Mouse (Mus musculus): ENCODE measurements around the gene Pglyrp2. TPM values are rescaled to one million over a fixed set of nuclear protein-coding genes. Genes with fewer than 3 reads are reported as not detected.

Gene Pglyrp2
- polyA plus RNA-seq, 1 experiment from 2014 or later: 1.8 TPM

DNA sequence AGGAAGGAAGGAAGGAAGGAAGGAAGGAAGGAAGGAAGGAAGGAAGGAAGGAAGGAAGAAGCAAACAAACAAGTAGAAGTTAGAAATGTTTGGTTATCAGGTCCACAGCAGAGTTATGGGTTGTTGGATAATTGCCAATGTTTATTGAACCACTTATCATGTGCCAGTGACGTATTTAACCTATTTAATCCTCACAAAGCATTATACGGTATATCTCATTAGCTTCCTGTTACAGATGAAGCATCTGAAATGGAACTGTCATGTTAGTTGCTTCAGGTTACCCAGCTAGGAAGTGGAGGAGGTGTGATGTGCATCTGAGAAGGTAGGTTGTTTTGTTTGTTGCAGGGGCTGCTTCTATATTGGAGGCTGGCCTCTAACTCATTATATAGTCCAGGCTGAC lies 4.0 kb downstream of the Pglyrp2 start:
- Histone ChIP-seq H3K4me2 (no peak overlapping the region), H3K27me3 (replicated peaks; ENCODE audit: control insufficient read depth, insufficient read depth, low read length) (peaks cover 8% of the 10 kb centered on the region), H3K36me3 (ENCODE audit: control insufficient read depth, insufficient read depth, low read length) (no peaks in the 10 kb centered on the region), H3K4me1 (replicated peaks; ENCODE audit: control insufficient read depth, insufficient read depth, low read length) (peaks cover 3% of the 10 kb centered on the region; the same call in 1 of the 2 replicates), H3K9me3 (ENCODE audit: control insufficient read depth, low read length) (no peaks in the 10 kb centered on the region), H3K27ac (ENCODE audit: low read depth, low read length) (no peak overlapping the region), H3K9ac (ENCODE audit: low read depth, low read length) (no peak overlapping the region), H3K4me3 (ENCODE audit: low read depth, low read length) (no peak overlapping the region)
- DNase-seq (ENCODE audit: low spot score) (no peak), ATAC-seq (replicated peaks; ENCODE audit: low FRiP score) (no peak)
- 55% methylated on average over 2 of the region's 2 CpGs for WGBS

- ATAC-seq (replicated peaks; ENCODE audit: low FRiP score): no peak
- WGBS: 91% methylated on average over 14 of the region's 14 CpGs
- H3K9ac ChIP-seq (ENCODE audit: low read depth, low read length): no peak overlapping the region
Measured at GRCm38 (mm10) chr17:32416771-32417170, 7.2 kb downstream of the Pglyrp2 start.

DNA sequence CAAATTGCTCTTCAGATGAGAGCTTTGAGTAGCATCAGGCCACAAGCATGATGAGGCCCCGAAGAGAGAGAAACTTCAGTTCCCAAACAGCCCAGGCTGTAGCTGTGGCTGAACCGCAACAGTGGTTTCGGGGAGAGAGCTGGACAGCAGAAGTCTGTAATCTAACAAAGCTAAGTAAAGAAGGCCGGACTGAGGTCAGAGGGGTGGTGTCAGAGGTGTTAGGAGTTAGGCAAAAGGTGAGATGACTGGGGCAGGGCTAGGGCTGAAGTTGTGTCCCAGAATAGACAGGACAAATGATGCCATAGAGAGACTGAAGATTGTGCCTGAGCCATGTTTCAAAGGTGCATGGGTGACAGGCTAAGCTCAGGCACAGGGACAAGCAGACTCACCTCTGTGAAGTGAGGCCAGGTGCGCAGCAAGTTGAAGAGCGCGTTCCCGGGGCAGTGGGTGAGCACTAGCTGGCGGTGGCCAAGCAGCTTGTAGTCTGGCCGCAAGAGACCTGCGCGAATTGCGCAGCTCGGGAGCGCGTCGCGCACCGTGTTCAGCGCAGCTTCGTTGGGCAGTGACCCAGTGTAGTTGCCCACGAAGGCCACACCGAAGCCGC lies 8.4 kb downstream of the Pglyrp2 start:
- peaks cover 9% of the 10 kb centered on the region for H3K27me3 ChIP-seq (replicated peaks; ENCODE audit: control insufficient read depth, insufficient read depth, low read length)
- H3K9me3 ChIP-seq (ENCODE audit: control insufficient read depth, low read length): no peaks in the 10 kb centered on the region
- no peak overlapping the region for H3K4me3 ChIP-seq (ENCODE audit: low read depth, low read length)
- H3K27ac ChIP-seq (ENCODE audit: low read depth, low read length): no peak overlapping the region
- H3K4me1 ChIP-seq (replicated peaks; ENCODE audit: control insufficient read depth, insufficient read depth, low read length): no peaks in the 10 kb centered on the region
- 46% methylated on average over 24 of the region's 24 CpGs for WGBS
- H3K9ac ChIP-seq (ENCODE audit: low read depth, low read length): no peak overlapping the region
- no peaks in the 10 kb centered on the region for H3K36me3 ChIP-seq (ENCODE audit: control insufficient read depth, insufficient read depth, low read length)
- DNase-seq (ENCODE audit: low spot score) (no peak), ATAC-seq (replicated peaks; ENCODE audit: low FRiP score) (no peak)
- peak overlapping the region; percentile 18; the same call in 1 of the 2 replicates for H3K4me2 ChIP-seq

More at GRCm38 (mm10) chr17:32416771-32417170, 7.2 kb downstream of the Pglyrp2 start:
- H3K27ac ChIP-seq (ENCODE audit: low read depth, low read length): no peak overlapping the region
- no peak overlapping the region for H3K4me2 ChIP-seq
- no peak for DNase-seq (ENCODE audit: low spot score)
- no peak overlapping the region for H3K4me3 ChIP-seq (ENCODE audit: low read depth, low read length)
- no peaks in the 10 kb centered on the region for H3K9me3 ChIP-seq (ENCODE audit: control insufficient read depth, low read length)
- no peaks in the 10 kb centered on the region for H3K36me3 ChIP-seq (ENCODE audit: control insufficient read depth, insufficient read depth, low read length)
- H3K4me1 ChIP-seq (replicated peaks; ENCODE audit: control insufficient read depth, insufficient read depth, low read length): no peaks in the 10 kb centered on the region
- peaks cover 9% of the 10 kb centered on the region for H3K27me3 ChIP-seq (replicated peaks; ENCODE audit: control insufficient read depth, insufficient read depth, low read length)

DNA sequence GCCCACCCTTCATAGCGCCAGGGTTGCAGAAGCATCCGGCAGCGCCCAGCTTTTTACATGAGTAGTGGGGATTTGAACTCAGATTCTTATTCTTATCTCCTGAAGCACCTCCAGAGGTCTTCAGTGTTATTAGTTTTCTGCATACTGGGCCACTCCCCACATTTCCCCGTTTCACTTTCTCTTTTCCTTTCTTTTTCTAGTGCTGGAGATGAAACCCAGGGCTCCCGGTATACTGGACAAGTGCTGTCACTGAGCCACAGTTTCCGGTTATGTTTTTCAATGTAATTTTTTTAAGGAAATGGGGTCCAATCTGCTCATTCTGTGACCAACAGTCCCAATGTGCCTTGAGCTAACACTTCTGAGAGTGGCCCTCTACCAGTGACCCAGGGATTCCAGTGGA lies 12.1 kb downstream of the Pglyrp2 start:
- no peak overlapping the region for H3K4me2 ChIP-seq
- H3K36me3 ChIP-seq (ENCODE audit: control insufficient read depth, insufficient read depth, low read length): no peaks in the 10 kb centered on the region
- DNase-seq (ENCODE audit: low spot score): no peak
- 82% methylated on average over 6 of the region's 6 CpGs for WGBS
- no peak overlapping the region for H3K27ac ChIP-seq (ENCODE audit: low read depth, low read length)
- H3K9ac ChIP-seq (ENCODE audit: low read depth, low read length): no peak overlapping the region
- H3K27me3 ChIP-seq (replicated peaks; ENCODE audit: control insufficient read depth, insufficient read depth, low read length): peaks cover 9% of the 10 kb centered on the region
- no peaks in the 10 kb centered on the region for H3K4me1 ChIP-seq (replicated peaks; ENCODE audit: control insufficient read depth, insufficient read depth, low read length)
- H3K9me3 ChIP-seq (ENCODE audit: control insufficient read depth, low read length): no peaks in the 10 kb centered on the region
- H3K4me3 ChIP-seq (ENCODE audit: low read depth, low read length): no peak overlapping the region
- ATAC-seq (replicated peaks; ENCODE audit: low FRiP score): no peak

DNA sequence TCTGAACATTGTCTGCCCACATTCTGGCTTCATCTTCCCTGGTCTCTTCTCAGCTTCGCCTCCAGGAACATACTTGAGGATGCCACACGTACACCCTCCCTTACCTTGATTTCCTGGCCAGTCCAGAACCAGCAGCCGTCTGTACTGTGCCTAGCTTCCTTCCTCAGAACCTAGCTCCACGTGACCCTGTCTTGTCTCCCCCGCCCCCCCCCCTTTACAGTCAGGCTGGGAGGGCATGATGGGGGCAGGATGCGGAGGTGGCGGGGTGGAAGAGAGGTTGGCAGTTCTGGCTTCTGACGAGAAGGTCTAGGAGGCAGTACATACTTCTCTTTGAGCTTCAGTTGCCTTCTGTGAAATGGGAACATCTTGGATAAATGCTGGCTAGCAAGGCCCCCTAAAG lies 20.6 kb downstream of the Pglyrp2 start, which contains the start of gene Rasal3:
Gene Rasal3, minus strand, starts transcription at position 167 of the 400 bp plus-strand sequence.
- H3K9ac ChIP-seq (ENCODE audit: low read depth, low read length): peak within 1 kb of the TSS; percentile 51
- H3K4me1 ChIP-seq (replicated peaks; ENCODE audit: control insufficient read depth, insufficient read depth, low read length): no peaks in the 10 kb centered on the region; the same call in 1 of the 2 replicates
- H3K36me3 ChIP-seq (ENCODE audit: control insufficient read depth, insufficient read depth, low read length): no peaks in the 10 kb centered on the region
- H3K27me3 ChIP-seq (replicated peaks; ENCODE audit: control insufficient read depth, insufficient read depth, low read length): 0 out of 2 replicates have a peak, but pooled peaks cover 2% of the 10 kb centered on the region
- no peaks in the 10 kb centered on the region for H3K9me3 ChIP-seq (ENCODE audit: control insufficient read depth, low read length)
- ATAC-seq (replicated peaks; ENCODE audit: low FRiP score): peak; percentile 43; the same call in 1 of the 2 replicates
- WGBS: 36% methylated on average over 8 of the region's 8 CpGs
- peak within 1 kb of the TSS; percentile 73 for H3K4me2 ChIP-seq
- DNase-seq (ENCODE audit: low spot score): no peak
- H3K4me3 ChIP-seq (ENCODE audit: low read depth, low read length): peak within 1 kb of the TSS; percentile 48
- no peak within 1 kb of the TSS; the same call in 1 of the 2 replicates for H3K27ac ChIP-seq (ENCODE audit: low read depth, low read length)

- no peaks in the 10 kb centered on the region for H3K9me3 ChIP-seq (ENCODE audit: control insufficient read depth, low read length)
- H3K36me3 ChIP-seq (ENCODE audit: control insufficient read depth, insufficient read depth, low read length): no peaks in the 10 kb centered on the region
- H3K9ac ChIP-seq (ENCODE audit: low read depth, low read length): peak overlapping the region; percentile 51
- ATAC-seq (replicated peaks; ENCODE audit: low FRiP score): peak; percentile 86
- H3K4me1 ChIP-seq (replicated peaks; ENCODE audit: control insufficient read depth, insufficient read depth, low read length): no peaks in the 10 kb centered on the region; the same call in 1 of the 2 replicates
- peak overlapping the region; percentile 48 for H3K4me3 ChIP-seq (ENCODE audit: low read depth, low read length)
- peaks cover 6% of the 10 kb centered on the region; the same call in 1 of the 2 replicates for H3K27me3 ChIP-seq (replicated peaks; ENCODE audit: control insufficient read depth, insufficient read depth, low read length)
- peak overlapping the region; percentile 73 for H3K4me2 ChIP-seq
- H3K27ac ChIP-seq (ENCODE audit: low read depth, low read length): no peak overlapping the region
- peak; percentile 51 for DNase-seq (ENCODE audit: low spot score)
- WGBS: 34% methylated on average over 11 of the region's 11 CpGs
Measured at GRCm38 (mm10) chr17:32402779-32403157, 21.2 kb downstream of the Pglyrp2 start.

DNA sequence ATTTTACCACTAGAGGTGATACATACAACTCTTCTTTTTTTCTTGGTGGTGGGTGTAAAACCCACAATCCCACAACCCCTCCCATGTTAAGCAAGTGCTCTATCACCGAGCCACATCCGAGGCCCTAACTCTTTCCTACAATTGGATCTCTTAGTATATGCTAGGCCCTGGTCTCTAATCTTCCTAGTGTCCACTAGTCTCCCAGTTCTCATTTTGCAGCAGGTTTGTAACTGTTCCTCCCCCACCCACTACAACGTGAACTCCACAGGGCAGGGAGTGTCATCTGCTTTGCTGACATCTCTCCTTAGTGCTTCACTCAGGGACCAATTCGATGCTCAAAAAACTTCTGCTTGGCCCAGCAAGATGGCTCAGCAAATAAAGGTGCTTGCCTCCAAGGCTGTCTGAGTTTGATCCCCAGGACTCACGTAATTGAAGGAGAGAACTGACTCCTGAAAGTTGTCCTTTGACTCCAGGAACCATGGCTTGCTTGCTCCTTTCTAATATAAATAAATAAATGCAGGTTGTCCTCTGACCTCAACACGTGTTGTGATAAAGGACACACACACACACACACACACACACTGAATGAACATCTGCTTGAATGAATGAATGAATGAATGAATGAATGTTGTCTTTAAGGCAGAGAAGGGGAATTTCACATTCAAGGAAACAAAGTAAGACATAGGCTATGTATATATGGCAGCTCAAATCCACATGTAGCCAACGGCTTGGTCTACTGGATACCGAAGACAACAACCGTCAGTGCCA lies 21.8 kb downstream of the Pglyrp2 start:
- Histone ChIP-seq H3K4me3 (ENCODE audit: low read depth, low read length) (peak overlapping the region; percentile 48), H3K36me3 (ENCODE audit: control insufficient read depth, insufficient read depth, low read length) (no peaks in the 10 kb centered on the region), H3K4me2 (peak overlapping the region; percentile 73), H3K9me3 (ENCODE audit: control insufficient read depth, low read length) (no peaks in the 10 kb centered on the region), H3K9ac (ENCODE audit: low read depth, low read length) (peak overlapping the region; percentile 51), H3K27me3 (replicated peaks; ENCODE audit: control insufficient read depth, insufficient read depth, low read length) (peaks cover 11% of the 10 kb centered on the region), H3K4me1 (replicated peaks; ENCODE audit: control insufficient read depth, insufficient read depth, low read length) (no peaks in the 10 kb centered on the region; the same call in 1 of the 2 replicates), H3K27ac (ENCODE audit: low read depth, low read length) (no peak overlapping the region)
- 47% methylated on average over 9 of the region's 9 CpGs for WGBS
- DNase-seq (ENCODE audit: low spot score): no peak
- no peak; the same call in none of the 2 replicates for ATAC-seq (replicated peaks; ENCODE audit: low FRiP score)

DNA sequence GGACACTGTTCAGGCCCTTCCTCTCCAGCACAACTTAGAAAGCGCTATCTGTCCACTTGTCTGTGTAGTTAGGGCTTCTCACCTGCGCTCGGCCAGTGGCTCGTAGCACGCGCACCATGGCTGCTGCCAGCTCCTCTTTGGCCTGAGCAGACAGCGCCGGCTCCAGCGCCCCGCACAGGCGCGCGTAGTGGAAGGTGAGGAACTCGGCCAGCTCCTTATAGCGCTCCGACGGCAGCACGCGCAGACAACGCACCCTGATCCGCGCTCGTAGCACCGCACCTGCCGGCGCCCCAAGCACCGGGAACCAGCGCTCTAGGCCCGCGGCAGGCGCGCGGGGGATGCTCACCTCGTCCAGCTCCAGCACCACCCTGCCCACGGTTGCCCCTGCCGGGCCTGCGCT lies 27.7 kb downstream of the Pglyrp2 start:
- ATAC-seq (replicated peaks; ENCODE audit: low FRiP score) (no peak), DNase-seq (ENCODE audit: low spot score) (no peak)
- no peak overlapping the region for H3K9ac ChIP-seq (ENCODE audit: low read depth, low read length)
- WGBS: 36% methylated on average over 37 of the region's 37 CpGs
- H3K4me2 ChIP-seq: peak overlapping the region; percentile 54
- H3K9me3 ChIP-seq (ENCODE audit: control insufficient read depth, low read length): no peaks in the 10 kb centered on the region
- no peaks in the 10 kb centered on the region for H3K36me3 ChIP-seq (ENCODE audit: control insufficient read depth, insufficient read depth, low read length)
- H3K27me3 ChIP-seq (replicated peaks; ENCODE audit: control insufficient read depth, insufficient read depth, low read length): peaks cover 46% of the 10 kb centered on the region
- peak overlapping the region; percentile 20 for H3K4me3 ChIP-seq (ENCODE audit: low read depth, low read length)
- H3K27ac ChIP-seq (ENCODE audit: low read depth, low read length): no peak overlapping the region
- no peaks in the 10 kb centered on the region; the same call in 1 of the 2 replicates for H3K4me1 ChIP-seq (replicated peaks; ENCODE audit: control insufficient read depth, insufficient read depth, low read length)
